Mouse (Mus musculus) spleen, adult 12 weeks (tissue): Measurements from ENCODE around the gene Lrrc19.
"Not testable (repeated sequence)": the region's sequence is repeated elsewhere in the genome, so short reads cannot be mapped to it uniquely, and the experiment has no call there.

ENCODE experiments used
- DNase-seq: peaks from one replicate; pipeline ENCODE4 v3.0.0; 2022; ENCODE audit warnings: low spot score

The Lrrc19 gene

DNA sequence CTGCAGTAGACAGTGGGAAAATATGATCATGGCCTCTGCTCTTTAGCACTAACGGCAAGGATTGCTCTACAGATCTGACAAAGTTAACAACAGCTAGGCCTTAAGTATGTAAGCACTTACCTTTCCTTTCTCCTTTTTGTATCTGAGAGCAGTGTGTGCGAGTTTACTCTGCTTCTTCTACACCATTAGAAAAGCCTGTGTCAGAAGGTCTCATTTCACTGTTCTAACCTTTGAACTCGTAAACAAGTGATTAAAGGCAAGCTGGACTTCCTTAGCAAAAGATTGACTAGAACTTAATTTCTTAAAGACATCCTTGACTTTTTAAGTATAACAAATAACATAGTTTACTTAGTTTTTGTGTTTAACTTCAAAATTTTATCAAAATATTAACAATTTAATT lies at the start of gene Lrrc19:
TSS of gene Lrrc19 (minus strand) at position 225 of the 400 bp plus-strand sequence.
- no peak for DNase-seq

GRCm38 (mm10) chr4:94696368-94696767 lies 46.4 kb upstream of the Lrrc19 start:
- DNase-seq: no peak

- DNase-seq: no peak
Measured at GRCm38 (mm10) chr4:94692175-94692574, 42.2 kb upstream of the Lrrc19 start.

DNA sequence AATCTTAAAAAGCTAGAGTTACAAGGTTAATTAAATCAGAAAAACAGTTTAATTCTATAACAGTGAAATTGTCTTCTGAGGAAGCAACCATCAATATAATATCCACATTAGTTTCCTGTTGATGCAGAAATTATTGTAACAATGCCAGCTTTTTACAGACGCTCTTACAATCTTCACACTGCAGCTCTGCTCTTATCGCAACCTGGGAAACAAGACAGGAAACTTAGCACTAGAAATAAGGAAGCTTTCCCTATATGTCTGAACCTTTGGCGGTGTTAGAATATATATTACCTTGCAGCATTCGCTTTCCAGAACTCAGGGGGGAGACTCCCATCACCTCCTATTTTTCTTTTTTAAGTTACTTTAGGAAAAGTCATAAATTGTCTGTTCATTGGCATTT lies 41.1 kb upstream of the Lrrc19 start:
- no peak for DNase-seq

DNA sequence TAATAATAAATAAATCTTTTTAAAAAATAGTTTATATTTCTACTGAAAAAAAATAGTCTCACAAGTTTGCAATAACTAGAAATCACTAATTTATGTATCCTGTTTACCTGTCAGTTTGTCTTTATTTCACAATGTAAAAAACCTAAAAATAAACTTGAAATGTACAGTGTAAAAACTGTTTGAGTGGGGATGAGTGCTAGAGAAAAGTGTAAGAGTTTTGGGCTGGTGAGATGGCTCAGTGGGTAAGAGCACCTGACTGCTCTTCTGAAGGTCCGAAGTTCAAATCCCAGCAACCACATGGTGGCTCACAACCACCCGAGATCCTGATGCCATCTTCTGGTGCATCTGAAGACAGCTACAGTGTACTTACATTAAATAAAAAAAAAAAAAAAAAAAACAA lies 39.9 kb upstream of the Lrrc19 start:
- DNase-seq: not testable (repeated sequence)

- DNase-seq: no peak
Measured at GRCm38 (mm10) chr4:94683305-94683704, 33.4 kb upstream of the Lrrc19 start.

DNA sequence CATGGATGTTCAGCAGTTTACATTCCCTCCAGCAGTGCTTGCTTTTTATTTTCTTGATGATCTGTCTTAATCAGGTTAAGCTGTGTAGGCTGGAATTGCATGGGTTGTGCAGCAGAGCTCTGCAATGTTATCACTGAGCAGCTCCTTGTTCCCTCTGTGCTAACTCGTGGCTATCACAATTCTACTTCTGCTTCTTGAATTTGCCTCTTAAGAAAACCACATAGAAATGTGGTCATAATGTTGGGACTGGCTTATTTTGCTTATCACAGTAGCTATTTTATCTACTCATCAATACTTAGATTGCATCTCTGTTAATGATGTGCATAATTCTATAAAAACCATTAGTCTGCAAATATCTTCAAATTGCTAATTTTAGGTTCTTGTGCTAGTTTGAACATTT lies 32.1 kb upstream of the Lrrc19 start:
- no peak for DNase-seq

- DNase-seq: no peak
Measured at GRCm38 (mm10) chr4:94681181-94681580, 31.2 kb upstream of the Lrrc19 start.

DNA sequence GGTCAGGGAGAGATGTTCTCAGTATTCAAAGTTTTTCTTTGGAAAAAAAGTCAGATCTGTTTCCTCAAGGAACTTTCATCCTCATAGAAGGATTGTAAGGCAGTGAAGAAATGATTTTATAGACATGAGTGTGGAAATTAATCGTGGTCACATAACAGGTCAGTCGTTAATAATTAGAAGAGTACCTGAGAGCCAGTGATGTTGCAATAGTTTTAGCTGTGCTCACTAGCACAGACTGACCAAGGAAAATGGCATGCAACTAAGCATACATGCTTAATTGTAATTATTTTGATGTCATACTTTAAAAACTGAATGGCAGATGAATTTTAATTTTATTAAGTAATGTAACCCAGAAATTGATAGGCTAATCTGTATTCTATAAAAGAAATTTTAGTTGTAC lies 30.7 kb upstream of the Lrrc19 start:
- DNase-seq: no peak

DNA sequence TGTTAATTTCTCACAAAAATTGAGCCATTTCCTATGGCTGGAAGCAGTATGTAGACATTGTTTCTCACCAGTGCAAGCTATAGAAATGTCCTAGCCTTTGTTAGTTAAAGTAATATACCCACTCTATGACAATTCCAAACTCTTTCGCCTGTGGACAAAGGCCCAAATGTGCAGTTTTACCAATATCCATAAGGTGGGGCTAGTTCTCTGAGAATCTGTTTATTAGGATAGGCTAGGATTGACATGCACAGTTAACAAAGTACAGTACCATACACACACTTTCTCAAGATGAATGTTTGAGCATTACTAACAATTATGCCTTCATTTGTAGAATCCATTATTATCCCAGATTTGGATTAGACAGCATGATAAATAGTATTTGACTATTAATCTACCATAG lies 19.8 kb upstream of the Lrrc19 start:
- no peak for DNase-seq

DNA sequence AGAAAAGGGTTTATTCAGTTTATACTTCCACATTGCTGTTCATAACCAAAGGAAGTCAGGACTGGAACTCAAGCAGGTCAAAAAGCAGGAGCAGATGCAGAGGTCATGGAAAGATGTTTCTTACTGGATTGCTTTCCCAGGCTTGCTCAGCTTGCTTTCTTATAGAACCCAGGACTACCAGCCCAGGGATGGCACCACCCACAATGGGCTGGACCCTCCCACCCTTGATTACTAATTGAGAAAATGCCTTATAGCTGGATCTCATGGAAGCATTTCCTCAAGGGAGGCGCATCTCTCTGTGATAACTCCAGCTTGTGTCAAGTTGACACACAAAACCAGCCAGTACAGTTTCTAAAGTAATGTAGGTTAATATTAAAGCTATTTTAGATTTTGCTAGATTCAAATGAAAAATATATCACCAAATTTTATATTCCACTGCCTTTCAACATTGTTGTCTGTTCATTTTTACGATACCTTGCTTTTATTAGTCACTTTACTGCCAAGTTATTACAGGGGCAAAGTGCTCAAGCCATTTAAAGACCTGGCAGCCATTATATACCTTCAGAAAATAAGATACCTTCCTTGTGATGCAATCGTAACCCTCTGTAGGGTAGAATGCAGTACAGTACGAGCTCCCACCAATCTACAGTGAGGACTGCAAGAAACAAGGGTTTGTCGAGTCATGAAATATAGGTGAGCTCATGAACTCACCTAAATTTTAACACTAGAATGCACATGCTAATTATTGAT lies 657 bp upstream of the Lrrc19 start:
- not testable (repeated sequence) for DNase-seq

- no peak for DNase-seq
Measured at GRCm38 (mm10) chr4:94643141-94643540, 6.8 kb downstream of the Lrrc19 start.

- no peak for DNase-seq
Measured at GRCm38 (mm10) chr4:94620077-94620476, 29.9 kb downstream of the Lrrc19 start.

GRCm38 (mm10) chr4:94614627-94615006 lies 35.3 kb downstream of the Lrrc19 start:
- DNase-seq: no peak

- peak; percentile 79 for DNase-seq
Measured at GRCm38 (mm10) chr4:94613972-94614626, 35.8 kb downstream of the Lrrc19 start, which contains the start of gene Ift74. TSS of gene Ift74 (plus strand) at chr4:94614491.

DNA sequence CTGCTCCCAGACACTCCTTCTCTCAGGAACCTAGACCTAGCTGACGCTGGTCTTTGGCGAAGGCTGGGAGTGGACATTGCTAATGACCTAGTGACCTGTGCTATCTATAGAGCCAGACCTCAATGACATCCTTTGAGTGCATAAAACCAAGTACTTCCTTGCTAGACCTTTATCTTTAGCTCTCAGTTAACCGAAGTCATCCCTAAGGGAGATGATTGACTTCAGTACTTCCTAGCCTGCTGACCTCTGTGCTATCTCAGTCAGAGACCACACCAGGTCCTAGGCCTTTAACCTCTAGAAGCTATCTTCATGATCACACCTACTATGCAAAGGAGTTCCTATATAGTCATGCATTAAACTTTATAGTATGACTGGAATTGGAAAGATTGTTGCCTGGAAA lies 39.6 kb downstream of the Lrrc19 start:
- no peak for DNase-seq

DNA sequence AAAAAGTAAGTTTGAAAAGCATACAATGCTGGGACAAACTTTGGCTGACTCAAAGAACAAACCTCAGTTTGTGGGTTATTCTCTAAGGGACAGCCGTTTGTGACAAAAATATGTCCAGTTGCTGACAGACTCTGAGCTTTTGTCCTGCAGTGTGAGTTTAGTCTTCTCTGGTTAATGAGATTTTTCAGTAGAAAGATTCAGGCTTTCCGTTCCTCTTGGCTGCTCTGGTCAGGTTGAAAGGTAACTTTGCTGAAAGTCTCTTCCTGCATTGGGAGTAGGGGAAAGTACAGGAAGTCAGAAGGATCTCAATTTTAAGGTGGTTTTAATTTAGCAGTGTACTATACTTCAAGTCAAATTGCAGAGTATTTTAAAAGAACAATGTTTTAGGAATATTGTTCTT lies 44.4 kb downstream of the Lrrc19 start:
- no peak for DNase-seq

GRCm38 (mm10) chr4:94604452-94605019 lies 45.4 kb downstream of the Lrrc19 start:
- no peak for DNase-seq

DNA sequence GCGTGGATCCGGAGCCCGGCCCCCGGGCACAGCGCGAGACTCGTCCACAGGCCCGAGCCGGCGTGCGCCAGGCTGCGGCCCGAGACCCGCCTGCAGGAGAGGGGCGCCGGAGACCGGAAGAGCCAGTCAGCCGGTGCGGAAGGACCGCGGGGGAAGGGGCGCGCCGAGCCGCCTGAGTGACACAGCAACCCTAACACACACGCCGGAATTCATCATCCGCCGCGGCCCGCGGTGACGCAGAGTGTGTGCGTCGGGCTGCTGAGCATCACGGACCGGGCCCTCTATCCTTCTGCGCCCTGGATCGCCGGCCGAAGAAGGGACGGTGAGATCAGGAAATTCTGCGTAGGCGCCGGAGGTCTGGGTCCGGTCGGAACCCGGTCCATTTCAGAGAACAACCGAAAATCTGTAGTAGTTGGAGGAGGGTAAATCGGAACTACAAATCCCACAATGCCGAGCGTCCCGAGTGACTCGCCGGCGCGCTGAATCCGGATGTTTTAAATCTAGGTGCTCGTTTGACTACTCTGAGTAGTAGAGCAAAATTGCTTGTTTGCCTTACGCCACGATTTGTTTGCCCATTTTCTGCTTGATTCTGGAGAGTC lies 46.8 kb downstream of the Lrrc19 start, which contains the start of gene Plaa:
TSS of gene Plaa (minus strand) at position 214 of the 599 bp plus-strand sequence.
- peak; percentile 85 for DNase-seq

DNA sequence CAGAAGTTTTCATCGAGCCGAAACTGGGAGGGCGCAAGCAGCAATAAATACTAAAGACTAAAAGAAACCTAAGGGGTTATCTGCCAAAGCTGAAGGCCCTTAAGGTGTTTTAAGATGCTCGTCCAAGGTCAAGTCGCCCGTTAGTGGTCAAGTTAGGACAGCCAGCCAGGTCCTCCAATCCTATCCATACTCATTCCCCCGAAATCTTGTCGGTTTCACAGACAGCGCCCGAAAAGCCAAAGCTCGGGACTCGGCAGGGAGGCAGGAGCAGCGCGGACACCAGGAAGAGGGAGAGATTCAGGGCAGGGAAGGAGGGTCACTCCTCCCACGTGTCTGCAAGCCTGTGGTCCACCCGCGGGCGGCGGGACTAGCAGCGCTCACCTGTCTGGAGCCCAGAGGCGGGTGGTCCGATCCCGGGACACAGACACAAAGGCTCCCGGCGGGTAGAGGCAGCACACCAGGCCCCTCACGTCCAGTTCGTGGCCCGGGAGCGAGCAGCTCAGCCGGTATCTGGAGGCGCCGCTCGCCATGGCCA lies 47.4 kb downstream of the Lrrc19 start:
- no peak for DNase-seq

DNA sequence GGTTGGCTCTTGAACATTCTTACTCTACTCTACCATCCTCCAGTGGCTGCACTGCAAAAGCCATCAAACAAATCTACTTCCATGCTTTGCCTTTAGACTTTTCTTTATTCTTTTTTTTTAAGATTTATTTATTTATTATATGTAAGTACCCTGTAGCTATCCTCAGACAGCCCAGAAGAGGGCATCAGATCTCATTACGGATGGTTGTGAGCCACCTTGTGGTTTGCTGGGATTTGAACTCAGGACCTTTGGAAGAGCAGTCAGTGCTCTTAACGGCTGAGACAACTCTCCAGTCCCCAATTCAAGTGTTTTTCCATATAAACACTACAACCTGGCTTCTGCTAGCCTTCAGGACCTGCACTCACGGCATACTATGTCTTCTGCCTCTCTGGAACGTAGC lies 48.5 kb downstream of the Lrrc19 start:
- DNase-seq: no peak

GRCm38 (mm10) chr4:94592709-94593108 lies 57.2 kb downstream of the Lrrc19 start:
- no peak for DNase-seq
